26 mouse cellular contexts compared by ENCODE assay signal in the genomic region with DNA sequence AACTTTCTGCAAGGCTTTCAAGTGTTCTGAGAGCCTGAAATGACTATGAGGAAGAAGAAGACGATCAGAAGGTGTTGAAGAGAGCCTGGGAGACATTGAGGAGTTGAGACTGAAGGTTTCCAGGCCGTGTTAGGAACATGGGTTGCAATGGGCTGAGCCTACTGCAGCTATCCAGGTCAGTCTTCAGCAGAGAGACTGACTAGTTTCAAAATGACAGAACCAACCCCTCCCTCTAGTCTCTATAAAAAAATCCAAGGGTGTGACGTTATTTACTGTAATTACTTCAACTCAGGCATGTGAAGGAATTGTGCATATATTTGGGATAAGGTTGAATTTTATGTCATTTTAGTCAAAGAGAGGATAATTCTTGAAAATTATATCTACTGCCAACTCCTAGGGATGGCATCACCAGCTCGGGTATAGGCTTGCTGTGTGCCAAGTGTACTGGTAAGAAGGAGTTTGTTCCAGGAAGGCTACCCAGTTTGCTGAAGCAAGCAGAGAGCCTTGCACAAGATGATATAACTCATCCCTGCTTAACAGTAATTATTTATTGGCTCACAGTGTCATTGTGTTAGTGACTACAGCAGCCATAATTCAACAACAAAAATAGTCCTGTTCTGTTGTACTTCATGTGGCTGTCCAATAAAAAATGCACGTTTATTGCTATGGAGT. TPM values are rescaled to one million over a fixed set of nuclear protein-coding genes. Genes with fewer than 3 reads are reported as not detected.
"Had no signal": no experiment of that assay in that cellular context is flagged by ENCODE, and none has a peak within 500 bp of the region (broad histone marks: within the 10 kb centered on the region; RNA-seq: fewer than 3 reads in every experiment).

No protein-coding gene starts in this region.

- H3K36me3 ChIP-seq: kidney, embryonic 15.5 days; limb, embryonic 12.5 days; limb, embryonic 15.5 days; stomach, embryonic 15.5 days had no signal

- H3K9me3 ChIP-seq: kidney, embryonic 15.5 days; limb, embryonic 12.5 days; limb, embryonic 15.5 days; stomach, embryonic 15.5 days had no signal

- H3K9ac ChIP-seq: kidney, embryonic 15.5 days; limb, embryonic 12.5 days; limb, embryonic 15.5 days; liver, embryonic 14.5 days; liver, postnatal 0 days; lung, embryonic 14.5 days; stomach, embryonic 15.5 days had no signal

- H3K27me3 ChIP-seq: kidney, embryonic 15.5 days; limb, embryonic 12.5 days; limb, embryonic 15.5 days; stomach, embryonic 15.5 days had no signal

- DNase-seq: kidney, adult 8-10 months; kidney, postnatal 10 days; kidney, postnatal 36 days; left cerebral cortex, postnatal 4 days; liver, postnatal 0 days; lung, embryonic 14.5 days; midbrain, embryonic 14.5 days; thymus, adult 18-20 months; thymus, postnatal 36 days had no signal

- H3K4me1 ChIP-seq: kidney, embryonic 15.5 days; limb, embryonic 12.5 days; limb, embryonic 15.5 days; stomach, embryonic 15.5 days had no signal

- H3K4me3 ChIP-seq: kidney, embryonic 15.5 days; limb, embryonic 12.5 days; limb, embryonic 15.5 days; stomach, embryonic 15.5 days had no signal

- H3K27ac ChIP-seq: kidney, embryonic 15.5 days; limb, embryonic 12.5 days; limb, embryonic 15.5 days; liver, embryonic 14.5 days; macrophage; stomach, embryonic 15.5 days had no signal

- H3K4me2 ChIP-seq: kidney, embryonic 15.5 days; limb, embryonic 12.5 days; limb, embryonic 15.5 days; liver, embryonic 11.5 days; lung, embryonic 14.5 days; stomach, embryonic 15.5 days had no signal

- ATAC-seq: liver, postnatal 0 days; lung, postnatal 0 days had no signal

RNA-seq across cellular contexts. Expression of gene Wfdc12, which starts 4.7 kb away (rescaled TPM):
- total RNA-seq: layer of hippocampus, adult 8-10 months; layer of hippocampus, postnatal 14 days; left cerebral cortex, adult 8-10 months; left cerebral cortex, postnatal 14 days; left cerebral cortex, postnatal 4 days; megakaryocyte, adult 5-6 weeks; midbrain, postnatal 0 days had no signal
- polyA plus RNA-seq: limb, embryonic 12.5 days; liver, embryonic 11.5 days; liver, embryonic 14.5 days; lung, embryonic 14.5 days; macrophage; midbrain, embryonic 14.5 days; midbrain, postnatal 0 days; neural tube, embryonic 11.5 days; neural tube, embryonic 14.5 days; small intestine, adult 2 months; stomach, embryonic 15.5 days had no signal

RNA-seq across cellular contexts. Expression of gene Wfdc15a, which starts 4.8 kb away (rescaled TPM):
- total RNA-seq: layer of hippocampus, adult 8-10 months; layer of hippocampus, postnatal 14 days; left cerebral cortex, adult 8-10 months; left cerebral cortex, postnatal 14 days; left cerebral cortex, postnatal 4 days; megakaryocyte, adult 5-6 weeks; midbrain, postnatal 0 days had no signal
- polyA plus RNA-seq: kidney, embryonic 15.5 days; limb, embryonic 12.5 days; limb, embryonic 15.5 days; liver, embryonic 11.5 days; liver, embryonic 14.5 days; liver, postnatal 0 days; lung, embryonic 14.5 days; lung, postnatal 0 days; macrophage; midbrain, embryonic 14.5 days; midbrain, postnatal 0 days; neural tube, embryonic 11.5 days; neural tube, embryonic 14.5 days; small intestine, adult 2 months; stomach, embryonic 15.5 days had no signal

RNA-seq across cellular contexts. Expression of gene Wfdc5, which starts 12.6 kb away (rescaled TPM):
- total RNA-seq: layer of hippocampus, adult 8-10 months; layer of hippocampus, postnatal 14 days; left cerebral cortex, adult 8-10 months; left cerebral cortex, postnatal 14 days; left cerebral cortex, postnatal 4 days; megakaryocyte, adult 5-6 weeks; midbrain, postnatal 0 days had no signal
- polyA plus RNA-seq: kidney, embryonic 15.5 days; limb, embryonic 12.5 days; liver, embryonic 11.5 days; liver, embryonic 14.5 days; liver, postnatal 0 days; lung, embryonic 14.5 days; macrophage; midbrain, embryonic 14.5 days; midbrain, postnatal 0 days; neural tube, embryonic 11.5 days; neural tube, embryonic 14.5 days had no signal

RNA-seq across cellular contexts. Expression of gene Kcns1, which starts 24.2 kb away (rescaled TPM):
- total RNA-seq: megakaryocyte, adult 5-6 weeks had no signal
- polyA plus RNA-seq: liver, embryonic 11.5 days; liver, postnatal 0 days; lung, embryonic 14.5 days; lung, postnatal 0 days; macrophage had no signal

RNA-seq across cellular contexts. Expression of gene Wfdc15b, which starts 26.4 kb away (rescaled TPM):
- total RNA-seq: layer of hippocampus, adult 8-10 months; layer of hippocampus, postnatal 14 days; left cerebral cortex, adult 8-10 months; left cerebral cortex, postnatal 14 days; left cerebral cortex, postnatal 4 days; megakaryocyte, adult 5-6 weeks; midbrain, postnatal 0 days had no signal
- polyA plus RNA-seq: limb, embryonic 12.5 days; limb, embryonic 15.5 days; liver, embryonic 11.5 days; lung, embryonic 14.5 days; lung, postnatal 0 days; macrophage; midbrain, embryonic 14.5 days; midbrain, postnatal 0 days; neural tube, embryonic 11.5 days; neural tube, embryonic 14.5 days; small intestine, adult 2 months had no signal
